Mouse (Mus musculus) forebrain, postnatal 0 days (tissue): ENCODE data around the gene Snd1. TPM values are rescaled to one million over a fixed set of nuclear protein-coding genes. Genes with fewer than 3 reads are reported as not detected.

Experiments
- ATAC-seq: fragments of 200-750 bp; cut with Nextera tagmentation; 2 replicates; pipeline ENCODE4 v1.8.0; 2017; ENCODE audit warnings: mild to moderate bottlenecking, moderate library complexity
- DNase-seq: peaks from one replicate; pipeline ENCODE4 v3.0.0-alpha.2; 2015
- H3K27ac ChIP-seq: fragments of 300-500 bp; sonication (generic); 2 replicates; pipeline ENCODE4 v1.5.1; 2014; ENCODE audit warnings: low read depth, mild to moderate bottlenecking, antibody characterized with exemption, low read length, moderate library complexity, mixed read lengths
- H3K27me3 ChIP-seq: fragments of 300-500 bp; sonication (generic); 2 replicates; pipeline ENCODE4 v1.6.1; 2014; ENCODE audit warnings: mild to moderate bottlenecking, low read length, mixed read lengths; ENCODE audit not compliant: insufficient read depth
- H3K36me3 ChIP-seq: fragments of 300-500 bp; sonication (generic); 2 replicates; pipeline ENCODE4 v1.6.1; 2014; ENCODE audit warnings: mild to moderate bottlenecking, moderate library complexity; ENCODE audit not compliant: insufficient read depth
- H3K4me1 ChIP-seq: fragments of 300-500 bp; sonication (generic); 2 replicates; pipeline ENCODE4 v1.6.1; 2014; ENCODE audit warnings: antibody characterized with exemption; ENCODE audit not compliant: insufficient read depth
- H3K4me2 ChIP-seq: fragments of 300-500 bp; sonication (generic); 2 replicates; pipeline ENCODE4 v1.6.1; 2014; ENCODE audit warnings: low read depth, mild to moderate bottlenecking, moderate library complexity
- H3K4me3 ChIP-seq: fragments of 300-500 bp; sonication (generic); 2 replicates; pipeline ENCODE4 v1.5.1; 2014; ENCODE audit warnings: low read depth, low read length, mixed read lengths
- H3K9ac ChIP-seq: fragments of 300-500 bp; sonication (generic); 2 replicates; pipeline ENCODE4 v1.6.1; 2014; ENCODE audit warnings: mild to moderate bottlenecking
- H3K9me3 ChIP-seq: fragments of 300-500 bp; sonication (generic); 2 replicates; pipeline ENCODE4 v1.6.1; 2016; ENCODE audit warnings: low read length
- CTCF ChIP-seq: sonication (generic); IDR thresholded peaks from 2 replicates; pipeline ENCODE4 v1.5.1; 2016; ENCODE audit warnings: antibody characterized with exemption, control low read depth, low read depth
- WGBS: fragments of 180-500 bp; shearing (Covaris S2); extraction: QIAGEN DNeasy Blood & Tissue Kit; methylation state at CpG from one replicate; pipeline ENCODE4 v1.1.7; 2014; 5-methylcytosine and 5-hydroxymethylcytosine counted together
- polyA plus RNA-seq: library from polyadenylated mRNA; unstranded; fragments of >200 nt; fragmentation: Nextera tagmentation; extraction: Ambion mirVana; gene quantifications from 2 replicates; pipeline ENCODE4 v1.2.1, GENCODE M21; 2015
- total RNA-seq: library from RNA; depleted of rRNA; stranded (reverse); fragments of >200 nt; gene quantifications from 2 replicates; pipeline ENCODE4 v1.2.3, GENCODE M21; 2014

The Snd1 gene
- total and polyA plus RNA-seq, 2 experiments from 2014 or later = 72.4 to 90.8 TPM

GRCm38 (mm10) chr6:28876492-28876891 lies 401.6 kb downstream of the Snd1 start:
- H3K4me3 ChIP-seq = no peak overlapping the region
- no peak overlapping the region for H3K27ac ChIP-seq
- ATAC-seq (no peak), DNase-seq (no peak)
- no peaks in the 10 kb centered on the region; the same call in 1 of the 2 replicates for H3K27me3 ChIP-seq
- H3K4me1 ChIP-seq = peaks cover 23% of the 10 kb centered on the region
- no peaks in the 10 kb centered on the region for H3K36me3 ChIP-seq
- H3K4me2 ChIP-seq = no peak overlapping the region
- no peak overlapping the region for H3K9ac ChIP-seq
- 21% methylated on average over 3 of the region's 3 CpGs for WGBS
- no peaks in the 10 kb centered on the region for H3K9me3 ChIP-seq
- no peak for TF ChIP-seq CTCF

- Histone ChIP-seq H3K27ac (0 out of 2 replicates have a peak overlapping the region, but pooled peaks have one; percentile 21), H3K36me3 (no peaks in the 10 kb centered on the region; the same call in 1 of the 2 replicates), H3K27me3 (no peaks in the 10 kb centered on the region; the same call in 1 of the 2 replicates), H3K4me1 (peaks cover 18% of the 10 kb centered on the region), H3K9ac (no peak overlapping the region), H3K4me3 (no peak overlapping the region), H3K9me3 (no peaks in the 10 kb centered on the region), H3K4me2 (no peak overlapping the region)
- DNase-seq (peak; percentile 63), ATAC-seq (peak; percentile 89)
- no peak for TF ChIP-seq CTCF
- WGBS = 14% methylated on average over 7 of the region's 7 CpGs
Measured at GRCm38 (mm10) chr6:28877945-28878666, 403.2 kb downstream of the Snd1 start.

- WGBS = 81% methylated on average over 8 of the region's 8 CpGs
- Histone ChIP-seq H3K4me2 (no peak overlapping the region), H3K9me3 (no peaks in the 10 kb centered on the region), H3K4me3 (no peak overlapping the region), H3K27ac (no peak overlapping the region), H3K36me3 (peaks cover 11% of the 10 kb centered on the region), H3K4me1 (peaks cover 18% of the 10 kb centered on the region), H3K27me3 (no peaks in the 10 kb centered on the region; the same call in 1 of the 2 replicates), H3K9ac (no peak overlapping the region)
- no peak for TF ChIP-seq CTCF
- no peak for DNase-seq
- no peak for ATAC-seq
Measured at GRCm38 (mm10) chr6:28879315-28879714, 404.4 kb downstream of the Snd1 start.

GRCm38 (mm10) chr6:28880909-28881308 lies 406.0 kb downstream of the Snd1 start:
- no peaks in the 10 kb centered on the region; the same call in 1 of the 2 replicates for H3K27me3 ChIP-seq
- no peak overlapping the region for H3K9ac ChIP-seq
- no peak for TF ChIP-seq CTCF
- H3K36me3 ChIP-seq = peaks cover 24% of the 10 kb centered on the region
- ATAC-seq (no peak), DNase-seq (no peak)
- no peak overlapping the region for H3K4me2 ChIP-seq
- 92% methylated on average over 4 of the region's 4 CpGs for WGBS
- no peak overlapping the region for H3K27ac ChIP-seq
- no peak overlapping the region for H3K4me3 ChIP-seq
- no peaks in the 10 kb centered on the region for H3K9me3 ChIP-seq
- peaks cover 18% of the 10 kb centered on the region for H3K4me1 ChIP-seq

GRCm38 (mm10) chr6:28883518-28883917 lies 408.6 kb downstream of the Snd1 start:
- no peak for DNase-seq

GRCm38 (mm10) chr6:28886724-28887440 lies 411.9 kb downstream of the Snd1 start:
- Histone ChIP-seq H3K9ac (no peak overlapping the region), H3K9me3 (no peaks in the 10 kb centered on the region)

More at GRCm38 (mm10) chr6:28883518-28883917, 408.6 kb downstream of the Snd1 start:
- no peaks in the 10 kb centered on the region; the same call in 1 of the 2 replicates for H3K27me3 ChIP-seq
- H3K9me3 ChIP-seq = no peaks in the 10 kb centered on the region
- H3K27ac ChIP-seq = no peak overlapping the region
- H3K4me1 ChIP-seq = peaks cover 7% of the 10 kb centered on the region; the same call in 1 of the 2 replicates
- ATAC-seq = no peak
- WGBS = 81% methylated on average over 5 of the region's 5 CpGs
- no peak overlapping the region for H3K9ac ChIP-seq
- TF ChIP-seq CTCF = no peak
- no peak overlapping the region for H3K4me2 ChIP-seq
- peaks cover 34% of the 10 kb centered on the region for H3K36me3 ChIP-seq
- H3K4me3 ChIP-seq = no peak overlapping the region

GRCm38 (mm10) chr6:28890426-28890825 lies 415.5 kb downstream of the Snd1 start:
- no peak overlapping the region for H3K4me2 ChIP-seq
- H3K9ac ChIP-seq = no peak overlapping the region
- no peaks in the 10 kb centered on the region for H3K9me3 ChIP-seq
- no peak overlapping the region for H3K4me3 ChIP-seq
- WGBS = 29% methylated on average over 6 of the region's 6 CpGs
- H3K27me3 ChIP-seq = no peaks in the 10 kb centered on the region
- peak; percentile 84 for ATAC-seq
- DNase-seq = peak; percentile 79
- H3K4me1 ChIP-seq = peaks cover 8% of the 10 kb centered on the region
- H3K36me3 ChIP-seq = peaks cover 20% of the 10 kb centered on the region; the same call in 1 of the 2 replicates
- H3K27ac ChIP-seq = peak overlapping the region; percentile 41; the same call in 1 of the 2 replicates
- no peak for TF ChIP-seq CTCF

More at GRCm38 (mm10) chr6:28886724-28887440, 411.9 kb downstream of the Snd1 start:
- no peaks in the 10 kb centered on the region for H3K27me3 ChIP-seq
- H3K4me1 ChIP-seq = peaks cover 8% of the 10 kb centered on the region
- H3K4me3 ChIP-seq = no peak overlapping the region
- DNase-seq (no peak), ATAC-seq (no peak)
- no peak overlapping the region for H3K27ac ChIP-seq
- peaks cover 37% of the 10 kb centered on the region for H3K36me3 ChIP-seq
- 67% methylated on average over 7 of the region's 7 CpGs for WGBS
- no peak overlapping the region for H3K4me2 ChIP-seq
- TF ChIP-seq CTCF = peak; percentile 23
